Mouse (Mus musculus) embryo, embryonic 10.5 days (tissue): Measurements from ENCODE around the gene Aff4.

Source experiments
- DNase-seq: peaks from one replicate; pipeline ENCODE4 v3.0.0-alpha.2; 2015; ENCODE audit warnings: low spot score

Gene Aff4

GRCm38 (mm10) chr11:53428716-53429057 is 78.1 kb downstream of the Aff4 start:
- no peak for DNase-seq

GRCm38 (mm10) chr11:53429182-53429581 is 78.5 kb downstream of the Aff4 start:
- DNase-seq, result no peak

- peak; percentile 44 for DNase-seq
Measured at GRCm38 (mm10) chr11:53430300-53430669, 79.7 kb downstream of the Aff4 start.

GRCm38 (mm10) chr11:53430670-53431346 is 80.2 kb downstream of the Aff4 start, which contains the start of the genes Uqcrq and Gdf9:
Gene Uqcrq (minus strand): TSS chr11:53430831.
Gene Gdf9 (plus strand): TSS chr11:53431023.
- DNase-seq, result peak; percentile 100

GRCm38 (mm10) chr11:53431347-53432056 is 80.9 kb downstream of the Aff4 start:
- DNase-seq, result no peak

GRCm38 (mm10) chr11:53433057-53433456 is 82.4 kb downstream of the Aff4 start:
- DNase-seq, result no peak

GRCm38 (mm10) chr11:53435504-53435903 is 84.9 kb downstream of the Aff4 start:
- DNase-seq, result no peak

- DNase-seq, result no peak
Measured at GRCm38 (mm10) chr11:53436338-53436737, 85.7 kb downstream of the Aff4 start.

- no peak for DNase-seq
Measured at GRCm38 (mm10) chr11:53441921-53442320, 91.3 kb downstream of the Aff4 start.

GRCm38 (mm10) chr11:53443861-53444260 is 93.2 kb downstream of the Aff4 start:
- no peak for DNase-seq

GRCm38 (mm10) chr11:53445562-53445961 is 94.9 kb downstream of the Aff4 start:
- no peak for DNase-seq

- DNase-seq, result no peak
Measured at GRCm38 (mm10) chr11:53446183-53446582, 95.5 kb downstream of the Aff4 start.

- no peak for DNase-seq
Measured at GRCm38 (mm10) chr11:53447996-53448395, 97.4 kb downstream of the Aff4 start.

- no peak for DNase-seq
Measured at GRCm38 (mm10) chr11:53448529-53448928, 97.9 kb downstream of the Aff4 start.

- DNase-seq, result no peak
Measured at GRCm38 (mm10) chr11:53450070-53450705, 99.6 kb downstream of the Aff4 start.

GRCm38 (mm10) chr11:53451361-53451760 is 100.7 kb downstream of the Aff4 start:
- DNase-seq, result no peak

- no peak for DNase-seq
Measured at GRCm38 (mm10) chr11:53452396-53452795, 101.8 kb downstream of the Aff4 start.

- DNase-seq, result no peak
Measured at GRCm38 (mm10) chr11:53453031-53453430, 102.4 kb downstream of the Aff4 start.

- DNase-seq, result peak; percentile 76
Measured at GRCm38 (mm10) chr11:53456474-53457371, 106.1 kb downstream of the Aff4 start, which contains the start of the genes Gm10447 and Shroom1. Gene Gm10447 (minus strand): TSS chr11:53457110. Gene Shroom1 (plus strand): TSS chr11:53457205.

- DNase-seq, result peak; percentile 55
Measured at GRCm38 (mm10) chr11:53457372-53457954, 106.8 kb downstream of the Aff4 start.

- no peak for DNase-seq
Measured at GRCm38 (mm10) chr11:53458996-53459395, 108.4 kb downstream of the Aff4 start.

GRCm38 (mm10) chr11:53460192-53460591 is 109.6 kb downstream of the Aff4 start:
- no peak for DNase-seq
